Mouse (Mus musculus) left cerebral cortex, adult 18-20 months (tissue): ENCODE measurements around the gene Mid2. TPM values are rescaled to one million over a fixed set of nuclear protein-coding genes. Genes with fewer than 3 reads are reported as not detected.

Source experiments
- total RNA-seq, 2 experiments: library from RNA; stranded (reverse); gene quantifications; 2 replicates each; pipeline ENCODE4 v1.2.3; 2021

Mid2 gene
- total RNA-seq, 2 experiments from 2014 or later = 29.4 to 29.8 TPM

Other genes starting within 250 kb of the Mid2 start
- 10 to 100 TPM; 70.2 to 78.6 TPM for gene Prps1, start 208.0 kb upstream of the Mid2 start, total RNA-seq
- 10 to 100 TPM; 78.5 to 97.3 TPM for gene Tsc22d3, start 63.9 kb upstream of the Mid2 start, total RNA-seq
- gene Tex13b, start 148.8 kb downstream of the Mid2 start, total RNA-seq = not detected
- not detected for gene Vsig1, start 243.0 kb downstream of the Mid2 start, total RNA-seq